Mouse (Mus musculus): Measurements from ENCODE around the gene Nr1h4.
"Not testable (repeated sequence)": the region's sequence is repeated elsewhere in the genome, so short reads cannot be mapped to it uniquely, and the experiment has no call there.

Gene Nr1h4

DNA sequence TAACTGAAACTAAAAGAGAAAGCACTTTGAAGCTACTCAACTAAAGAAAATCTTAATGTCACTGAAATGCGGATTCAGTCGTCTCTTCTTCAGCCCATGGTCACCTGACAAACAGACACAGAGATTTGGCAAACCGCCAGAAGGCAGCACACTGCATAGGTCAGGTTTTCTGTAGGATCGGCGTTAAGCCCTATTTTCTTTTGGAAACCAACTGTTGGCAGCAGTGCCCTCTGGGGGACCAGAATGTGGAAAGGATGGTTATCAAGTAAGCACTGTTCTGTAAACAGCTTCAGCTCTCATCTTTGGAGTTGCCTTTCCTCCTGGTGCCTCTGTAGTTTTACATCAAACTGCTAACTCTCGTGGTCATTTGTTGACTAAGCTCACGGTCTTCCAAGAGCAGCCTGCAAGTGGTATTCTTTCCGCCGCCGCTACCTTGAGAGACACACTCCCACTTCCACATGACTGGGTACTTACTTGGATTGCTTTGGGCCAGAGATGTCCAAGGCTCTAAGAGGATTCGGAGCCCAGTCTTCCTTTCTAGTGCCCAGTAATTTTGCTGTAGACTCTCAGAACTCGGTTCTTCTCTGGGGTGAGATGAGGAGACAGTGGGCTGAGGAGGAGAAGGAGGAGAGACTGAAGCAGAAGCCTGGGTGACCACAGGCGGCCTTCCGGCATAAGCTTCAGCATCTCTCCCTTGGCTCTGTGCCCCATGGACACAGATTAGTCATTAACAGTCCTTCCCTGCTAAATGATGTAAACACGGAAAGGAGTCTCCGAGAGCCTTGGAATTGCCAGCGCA, at the start of gene Nr1h4:
TSS of gene Nr1h4 (minus strand) at position 657 of the 799 bp plus-strand sequence.
- peak; percentile 90 to 96 for DNase-seq (ENCODE audit: inconsistent age in 2 of 2, low spot score in 1 of 2)

DNA sequence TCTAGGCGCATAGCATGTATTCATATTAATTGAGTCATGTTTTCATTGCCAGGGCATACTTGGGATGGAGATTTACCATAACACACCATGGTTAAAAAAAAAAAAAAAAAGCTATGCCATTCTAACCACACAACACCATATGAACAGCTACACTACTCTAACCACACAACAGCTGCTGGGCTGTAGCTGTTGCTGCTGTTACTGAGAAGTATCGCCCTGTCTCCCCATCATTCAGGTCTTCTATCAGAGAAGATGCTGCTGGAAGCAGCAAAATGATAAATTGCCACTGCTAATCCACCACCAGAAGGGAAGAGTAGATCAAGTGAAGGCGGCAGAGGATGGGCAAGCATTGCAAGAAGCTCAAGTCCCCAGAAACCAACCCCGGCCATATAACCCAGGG, 45.4 kb upstream of the Nr1h4 start:
- DNase-seq (ENCODE audit: inconsistent age in 2 of 2, low spot score in 1 of 2): no peak

DNA sequence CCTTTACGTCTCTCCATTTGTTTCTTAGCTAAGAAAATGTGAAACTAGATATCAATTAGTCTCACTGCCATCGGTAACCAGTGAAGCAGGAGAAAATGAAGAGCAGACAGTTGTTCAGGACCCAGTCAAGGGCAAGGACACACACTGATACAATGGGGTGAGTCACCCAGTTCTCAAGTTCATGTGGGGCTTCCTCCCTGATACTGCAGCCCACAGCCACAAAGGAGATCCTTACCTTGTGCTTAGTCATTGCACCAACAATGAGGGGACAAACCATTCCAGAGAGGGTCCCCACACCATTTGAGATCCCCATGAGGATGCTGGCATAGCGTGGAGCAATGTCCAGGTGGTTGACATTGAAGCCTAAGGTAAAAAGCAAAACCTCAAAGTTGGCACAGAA, 44.3 kb upstream of the Nr1h4 start:
- DNase-seq (ENCODE audit: inconsistent age in 2 of 2, low spot score in 1 of 2): peak; percentile 20 to 72

DNA sequence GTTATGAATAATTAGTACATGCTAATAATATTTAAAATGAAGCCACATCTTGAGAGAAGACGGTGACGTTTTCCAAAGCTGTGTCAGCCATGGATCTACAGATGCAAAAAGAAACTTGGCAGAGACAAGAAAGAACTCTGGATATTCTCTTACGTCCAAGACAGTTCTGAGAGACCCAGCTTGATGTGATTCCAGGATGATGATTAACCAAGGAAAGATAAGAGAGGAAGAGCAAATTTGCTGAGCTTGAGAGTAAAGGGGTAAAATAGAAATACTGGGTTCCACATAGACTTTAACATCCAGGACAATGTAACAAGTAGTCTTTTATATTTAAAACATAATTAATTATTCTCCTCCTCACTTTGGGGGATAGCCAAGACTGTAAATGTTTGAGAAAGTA, 40.0 kb upstream of the Nr1h4 start:
- DNase-seq (ENCODE audit: inconsistent age in 2 of 2, low spot score in 1 of 2): no peak

DNA sequence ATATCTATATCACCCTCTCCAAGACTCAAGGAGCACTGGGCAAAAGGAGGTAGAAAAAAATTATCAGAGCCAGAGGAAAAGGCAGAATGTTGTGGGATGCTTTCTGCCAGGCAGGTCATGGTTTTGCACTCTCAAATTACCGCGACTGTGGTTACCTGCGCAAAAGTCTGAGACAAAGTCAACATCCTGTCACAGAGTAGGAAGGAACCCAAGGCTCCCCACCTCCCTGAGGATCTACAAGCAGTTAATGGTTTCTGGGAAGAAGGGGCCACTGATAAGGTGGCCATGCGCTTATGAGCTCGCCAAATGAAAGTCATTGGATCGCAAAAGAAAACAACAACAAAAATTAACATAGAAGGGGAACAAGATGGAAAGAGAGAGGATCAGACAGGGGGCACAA, 39.6 kb upstream of the Nr1h4 start:
- no peak for DNase-seq (ENCODE audit: inconsistent age in 2 of 2, low spot score in 1 of 2)

DNA sequence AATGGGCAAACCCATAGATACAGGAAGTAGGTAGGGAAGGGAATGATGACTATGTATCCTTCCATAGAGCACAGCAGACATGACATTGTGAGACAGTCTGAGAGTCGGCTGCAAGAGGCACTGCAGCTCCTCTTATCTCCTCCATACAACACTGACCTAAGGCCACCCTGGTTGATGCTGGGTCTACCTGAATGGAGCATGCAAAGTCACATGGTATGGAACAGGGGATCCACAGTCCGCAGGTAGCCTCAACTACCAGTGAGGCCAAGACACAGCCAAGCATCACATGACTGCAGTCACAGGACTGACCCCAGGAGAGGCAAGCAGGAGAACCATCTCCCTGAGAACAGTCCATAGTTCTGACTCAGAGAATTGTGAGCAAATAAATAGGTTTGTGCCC, 34.0 kb upstream of the Nr1h4 start:
- DNase-seq (ENCODE audit: inconsistent age in 2 of 2, low spot score in 1 of 2): no peak

DNA sequence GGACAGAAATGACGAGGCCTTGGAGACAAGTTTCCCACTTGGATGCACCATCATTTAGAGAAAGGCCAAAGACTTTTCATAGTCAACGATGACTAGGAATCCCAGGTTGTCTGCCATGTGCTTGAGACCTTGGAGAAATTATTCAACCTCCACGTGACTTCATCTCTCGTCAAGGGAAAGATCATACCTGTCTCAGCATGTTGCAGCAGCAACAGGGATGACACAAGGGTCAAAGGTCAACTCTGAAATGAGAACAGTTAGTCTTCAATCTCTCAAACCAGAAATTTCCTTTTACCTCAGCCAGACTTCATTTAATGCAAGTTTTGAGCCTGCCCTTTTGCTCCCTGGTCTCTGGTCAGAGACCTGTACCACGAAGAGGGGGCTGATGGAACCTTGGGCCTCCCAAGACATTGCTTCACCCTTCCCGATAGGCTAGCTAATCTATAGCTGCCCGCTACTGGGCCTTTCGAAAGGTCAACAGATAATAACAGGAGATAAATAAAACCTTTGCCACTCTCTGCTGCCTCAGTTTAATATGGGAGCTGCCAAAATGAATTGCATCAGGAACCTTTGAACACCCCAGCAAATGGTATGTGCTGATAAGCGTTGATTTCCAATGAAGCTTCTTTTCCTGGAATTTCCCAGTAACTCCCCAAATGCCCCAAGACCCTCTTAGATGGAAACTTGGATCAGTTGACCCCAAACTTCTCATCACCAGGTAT, 32.1 kb upstream of the Nr1h4 start:
- no peak for DNase-seq (ENCODE audit: inconsistent age in 2 of 2, low spot score in 1 of 2)

DNA sequence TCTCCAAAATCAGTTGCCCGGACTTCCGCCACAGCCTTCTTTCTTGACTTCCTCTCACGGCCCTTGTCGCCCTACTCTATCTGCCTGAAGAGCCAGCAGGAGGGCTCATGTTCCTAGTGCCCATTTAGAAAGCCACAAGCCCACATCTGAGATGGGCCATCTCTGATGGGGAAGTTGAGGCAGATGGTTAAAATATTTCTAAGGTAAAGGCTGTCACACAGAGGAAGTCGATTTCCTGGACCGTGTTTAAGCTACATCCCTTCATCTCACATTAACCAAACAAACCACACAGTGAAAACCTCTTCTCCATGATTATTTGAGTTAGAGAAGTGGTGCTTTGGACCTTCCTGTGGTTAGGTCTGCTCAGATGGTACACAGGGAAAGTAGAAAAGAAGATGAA, 28.7 kb upstream of the Nr1h4 start:
- DNase-seq (ENCODE audit: inconsistent age in 2 of 2, low spot score in 1 of 2): no peak

DNA sequence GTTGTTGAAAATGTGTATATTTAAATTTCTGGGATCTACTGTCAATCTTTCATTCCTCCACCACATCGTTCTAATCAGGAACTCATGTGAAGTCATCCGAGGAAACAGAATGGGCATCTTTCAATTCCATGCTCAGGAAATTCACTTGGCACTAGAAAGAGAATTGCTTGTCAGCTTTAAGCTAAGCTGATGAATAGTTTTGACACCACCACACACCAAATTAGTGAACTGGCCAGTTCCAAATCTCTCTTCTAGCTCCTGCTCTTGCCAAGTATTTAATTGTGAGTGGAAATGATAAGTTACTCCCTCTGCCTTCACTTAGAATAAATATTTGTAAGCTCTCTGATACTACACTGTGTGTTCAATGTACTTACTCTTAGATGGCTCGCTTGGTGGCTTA, 26.0 kb upstream of the Nr1h4 start:
- DNase-seq (ENCODE audit: inconsistent age in 2 of 2, low spot score in 1 of 2): no peak

DNA sequence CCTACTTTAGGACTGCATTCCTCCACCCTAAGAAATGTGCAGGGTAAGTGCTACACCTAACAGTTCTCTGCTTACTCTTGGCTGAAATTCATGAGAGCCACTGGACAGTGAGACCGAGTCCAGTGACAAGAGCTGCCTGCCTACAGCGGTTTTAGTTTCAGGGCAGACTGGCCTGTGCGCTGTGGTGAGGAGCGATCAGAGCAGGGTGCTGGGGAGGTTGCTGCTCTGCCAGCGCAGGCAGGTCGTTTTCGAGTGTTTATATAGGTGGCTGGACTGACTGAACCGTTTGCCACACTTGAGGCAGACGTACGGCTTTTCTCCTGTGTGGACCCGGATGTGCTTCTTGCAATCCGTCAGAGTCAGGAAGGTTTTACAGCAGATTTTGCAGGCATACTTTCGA, 21.5 kb upstream of the Nr1h4 start:
- not testable (repeated sequence) for DNase-seq (ENCODE audit: inconsistent age in 2 of 2, low spot score in 1 of 2)

DNA sequence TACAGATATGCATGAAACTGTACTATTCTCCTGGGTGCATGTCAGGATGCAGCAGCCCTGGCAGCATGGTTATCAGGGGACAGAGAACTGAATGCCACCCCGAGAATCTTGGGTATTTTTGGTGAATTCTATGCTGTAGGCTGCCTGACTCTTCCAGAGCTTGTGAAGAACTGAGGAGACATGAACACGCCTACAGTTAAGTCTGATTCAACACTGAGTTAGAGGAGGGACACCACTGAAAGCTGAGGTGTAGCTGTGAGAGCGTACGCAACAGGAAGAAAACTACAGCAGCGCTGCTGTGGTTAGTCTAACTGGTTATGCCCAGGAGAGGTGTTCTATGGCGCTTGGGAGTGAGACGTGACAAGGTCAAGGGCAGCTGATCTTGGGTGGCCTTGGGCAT, 20.5 kb upstream of the Nr1h4 start:
- not testable (repeated sequence) for DNase-seq (ENCODE audit: inconsistent age in 2 of 2, low spot score in 1 of 2)

DNA sequence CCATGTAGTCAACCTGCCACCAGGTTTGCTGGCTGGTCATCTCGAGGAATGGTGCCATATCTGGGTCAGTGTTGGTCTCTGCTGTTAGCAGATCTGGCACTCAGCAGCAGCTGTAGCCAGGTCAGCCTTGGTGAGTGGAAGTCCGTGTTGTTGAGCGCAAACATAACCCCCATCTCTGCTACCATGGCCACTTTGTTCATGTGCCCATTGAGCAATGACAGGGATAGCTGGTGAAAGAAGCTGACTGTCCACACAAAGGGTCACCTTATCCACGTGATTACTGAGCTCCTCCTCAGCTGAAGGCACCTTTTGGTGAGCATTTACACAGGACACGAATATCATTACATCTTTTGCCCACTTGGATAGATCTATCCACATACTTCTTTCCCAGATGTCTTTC, 19.6 kb upstream of the Nr1h4 start:
- DNase-seq (ENCODE audit: inconsistent age in 2 of 2, low spot score in 1 of 2): no peak

DNA sequence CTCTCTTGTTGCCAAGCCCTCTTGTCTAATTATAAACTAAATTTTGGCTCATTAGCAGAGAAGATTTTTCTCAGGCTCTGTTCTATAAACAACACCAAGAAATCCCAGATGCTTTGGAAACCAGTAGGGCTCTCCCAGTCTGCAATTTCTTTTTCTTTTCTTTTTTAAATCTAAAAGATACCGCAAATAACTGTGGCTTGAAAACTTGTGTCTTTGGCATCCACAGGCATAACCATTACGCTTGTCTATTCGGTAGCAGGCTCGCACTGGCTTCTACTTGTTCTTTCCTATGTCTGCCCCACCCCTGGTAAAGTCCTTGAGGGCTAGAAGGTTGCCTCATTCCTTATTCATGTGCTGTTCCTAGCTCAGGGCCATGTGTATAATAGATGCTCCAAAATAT, 18.3 kb upstream of the Nr1h4 start:
- peak; percentile 44 to 52 for DNase-seq (ENCODE audit: inconsistent age in 2 of 2, low spot score in 1 of 2)

DNA sequence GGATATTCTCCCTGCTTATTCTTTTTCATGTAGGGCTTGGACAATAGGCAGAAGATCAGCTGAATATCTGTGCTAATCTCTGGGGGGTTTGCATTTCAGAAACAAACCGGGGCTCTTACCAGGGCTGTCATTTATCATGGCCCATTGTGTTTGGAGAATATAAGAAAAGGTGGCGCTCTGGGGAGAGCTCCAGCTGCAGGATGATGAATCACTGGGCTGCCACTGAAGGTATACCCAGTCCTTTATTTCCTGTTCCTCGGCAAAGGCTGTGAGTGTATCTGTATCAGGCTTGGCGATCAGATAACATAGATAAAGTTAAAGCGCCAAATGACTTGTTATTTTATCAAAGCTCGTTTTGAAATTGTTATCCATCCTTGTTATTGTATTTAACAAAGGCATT, 14.6 kb upstream of the Nr1h4 start:
- DNase-seq (ENCODE audit: inconsistent age in 2 of 2, low spot score in 1 of 2): no peak

DNA sequence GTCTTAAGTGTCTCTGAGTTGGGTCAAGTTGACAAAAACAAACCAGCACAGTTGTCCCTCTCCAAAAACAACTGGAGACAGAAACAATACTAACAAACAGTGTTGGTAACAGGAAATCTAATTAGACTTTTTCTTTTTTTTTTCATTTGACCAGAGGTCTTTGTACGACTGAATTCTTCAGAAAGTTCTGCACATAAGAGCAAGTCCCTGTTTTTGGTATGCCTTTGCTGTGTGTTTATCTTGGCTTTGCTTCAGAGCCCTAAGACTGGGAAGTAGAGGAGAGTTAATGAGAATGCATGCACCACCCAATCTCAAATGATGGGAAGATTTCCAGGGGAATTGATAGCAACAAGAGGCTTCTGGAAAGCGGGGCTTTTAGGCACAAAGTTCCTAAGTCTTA, 13.6 kb upstream of the Nr1h4 start:
- no peak for DNase-seq (ENCODE audit: inconsistent age in 2 of 2, low spot score in 1 of 2)

DNA sequence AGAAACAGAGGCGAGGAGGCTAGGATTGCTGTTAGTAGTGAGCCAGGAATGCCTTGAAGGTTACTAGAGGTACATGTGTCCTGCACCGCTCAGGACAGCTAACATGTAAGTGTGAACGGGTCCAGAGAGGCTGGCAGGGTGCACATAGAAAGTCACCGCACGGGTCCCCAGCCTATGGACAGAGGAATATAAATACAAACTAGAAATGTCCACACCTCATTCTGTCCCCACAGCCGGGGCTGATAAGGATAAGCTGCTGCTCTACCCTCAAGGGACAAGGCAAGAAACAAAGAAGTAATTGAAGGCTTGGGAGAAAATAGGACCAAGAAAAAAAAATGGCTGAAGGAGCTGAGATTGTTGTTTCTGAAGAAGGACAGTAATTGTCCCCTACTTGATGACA, 10.5 kb upstream of the Nr1h4 start:
- DNase-seq (ENCODE audit: inconsistent age in 2 of 2, low spot score in 1 of 2): no peak

DNA sequence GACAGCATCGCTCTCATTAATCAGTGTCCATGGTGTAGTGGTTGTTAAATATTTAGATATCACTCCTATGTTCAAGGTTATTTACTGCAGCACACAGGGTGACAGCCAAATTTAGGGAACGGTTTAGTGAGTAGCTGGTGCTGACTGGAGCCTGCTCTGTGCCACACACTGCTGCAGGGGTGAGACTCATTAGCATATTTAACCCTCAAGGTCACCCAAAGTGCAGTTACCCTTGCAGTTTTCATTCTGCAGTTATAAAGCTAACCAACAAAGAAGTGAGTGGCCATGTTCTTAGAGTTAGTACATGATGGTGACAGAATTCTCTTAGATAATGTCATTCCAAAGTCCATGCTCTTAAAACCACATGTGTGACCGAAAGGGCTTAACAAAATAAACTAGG, 8.9 kb upstream of the Nr1h4 start:
- no peak for DNase-seq (ENCODE audit: inconsistent age in 2 of 2, low spot score in 1 of 2)

DNA sequence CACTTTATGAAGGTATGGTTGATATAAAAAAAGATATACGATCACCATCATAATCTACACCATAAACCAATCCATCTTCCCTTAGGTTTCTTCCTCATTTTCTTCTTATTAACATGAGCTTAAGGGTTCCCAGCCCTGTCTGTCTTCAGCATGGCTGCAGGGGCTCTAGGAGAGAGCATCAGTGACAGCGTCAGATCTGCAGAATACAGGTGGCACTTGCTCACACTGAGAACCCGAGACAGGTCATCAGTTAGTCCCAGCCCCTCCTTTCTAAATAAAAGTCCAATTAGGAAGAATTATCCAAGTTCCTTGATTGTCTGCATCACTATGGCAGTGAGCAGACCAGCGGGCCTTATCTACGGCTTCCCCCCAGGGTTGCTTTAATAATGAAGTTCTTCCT, 934 bp downstream of the Nr1h4 start:
- DNase-seq (ENCODE audit: inconsistent age in 2 of 2, low spot score in 1 of 2): no peak

DNA sequence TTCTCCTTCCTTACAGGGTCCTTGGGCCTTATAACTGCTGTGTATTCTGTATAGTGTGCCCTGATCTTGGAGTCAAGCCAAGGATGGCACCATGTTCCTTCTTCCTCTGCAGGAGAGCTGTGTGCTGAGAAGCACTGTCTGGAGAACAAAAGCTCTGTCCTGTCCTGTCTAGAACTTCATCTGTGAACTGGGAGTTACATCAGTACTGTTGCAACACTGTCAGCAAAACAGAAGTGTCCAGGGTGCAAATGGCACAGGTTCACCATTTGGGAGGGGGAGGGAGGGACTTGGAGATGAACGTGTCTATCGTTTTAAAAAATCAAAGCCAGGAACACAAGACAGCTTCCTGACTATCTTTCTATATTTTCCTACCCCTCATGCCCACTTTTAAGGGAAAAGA, 1.4 kb downstream of the Nr1h4 start:
- DNase-seq (ENCODE audit: inconsistent age in 2 of 2, low spot score in 1 of 2): peak; percentile 23 to 72

DNA sequence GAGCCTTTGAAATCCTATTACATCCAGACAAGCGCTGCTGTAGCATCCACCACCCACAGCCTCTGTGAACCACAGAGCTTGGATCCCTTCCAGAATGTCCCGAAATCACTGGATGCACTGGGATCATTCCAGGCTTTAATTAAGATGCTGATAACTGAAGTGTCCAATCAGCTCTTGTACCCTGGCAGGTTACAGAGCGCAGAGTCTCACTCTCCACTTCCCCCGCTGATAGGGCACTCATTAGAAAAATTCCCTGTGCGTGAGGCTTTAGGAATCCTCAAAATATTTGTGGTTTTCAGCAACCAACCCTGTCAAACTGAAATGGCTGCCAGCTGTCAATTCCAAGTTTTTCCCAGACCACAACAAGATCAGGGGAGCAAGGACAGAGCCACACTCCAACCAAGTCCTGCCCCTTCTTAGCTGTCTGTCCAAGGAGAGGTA, 2.2 kb downstream of the Nr1h4 start:
- peak; percentile 29 to 46 for DNase-seq (ENCODE audit: inconsistent age in 2 of 2, low spot score in 1 of 2)

DNA sequence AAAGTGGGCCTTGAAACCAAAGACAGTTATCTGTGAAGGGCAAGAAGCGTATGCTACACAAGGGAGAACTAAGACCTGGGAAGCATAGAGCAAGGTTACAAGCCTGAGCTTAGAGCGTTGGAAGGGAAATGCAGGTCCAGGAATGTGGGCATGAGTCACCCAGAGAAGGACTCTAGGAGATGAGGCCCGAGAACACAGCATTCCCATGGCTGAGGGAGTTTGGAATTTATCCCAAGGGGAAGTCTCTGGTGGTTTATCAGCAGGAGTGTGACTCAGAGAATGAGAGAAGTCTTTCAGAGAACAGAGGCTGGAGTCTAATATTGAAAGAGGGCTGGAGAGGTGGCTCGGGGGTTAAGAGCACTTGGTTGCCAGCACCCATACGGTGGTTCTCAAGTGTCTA, 6.3 kb downstream of the Nr1h4 start:
- DNase-seq (ENCODE audit: inconsistent age in 2 of 2, low spot score in 1 of 2): peak; percentile 87 to 91

DNA sequence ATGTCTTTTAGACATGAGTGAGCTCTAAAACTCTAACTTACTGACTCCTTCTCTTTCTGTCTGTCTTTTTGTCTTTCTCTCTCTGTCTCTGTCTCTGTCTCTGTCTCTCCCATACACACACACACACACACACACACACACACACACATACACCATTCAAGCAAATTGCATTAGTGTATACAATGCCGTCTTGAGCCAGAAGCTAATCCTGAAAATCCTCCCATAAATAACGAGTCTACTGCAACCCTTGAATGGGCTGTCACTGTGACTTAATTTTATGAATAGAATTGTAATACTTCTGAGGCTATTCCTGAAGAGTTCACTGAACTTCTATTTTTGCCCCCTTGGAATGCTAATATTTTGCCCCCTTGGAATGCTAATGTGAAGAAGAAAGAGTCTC, 7.6 kb downstream of the Nr1h4 start:
- DNase-seq (ENCODE audit: inconsistent age in 2 of 2, low spot score in 1 of 2): no peak

DNA sequence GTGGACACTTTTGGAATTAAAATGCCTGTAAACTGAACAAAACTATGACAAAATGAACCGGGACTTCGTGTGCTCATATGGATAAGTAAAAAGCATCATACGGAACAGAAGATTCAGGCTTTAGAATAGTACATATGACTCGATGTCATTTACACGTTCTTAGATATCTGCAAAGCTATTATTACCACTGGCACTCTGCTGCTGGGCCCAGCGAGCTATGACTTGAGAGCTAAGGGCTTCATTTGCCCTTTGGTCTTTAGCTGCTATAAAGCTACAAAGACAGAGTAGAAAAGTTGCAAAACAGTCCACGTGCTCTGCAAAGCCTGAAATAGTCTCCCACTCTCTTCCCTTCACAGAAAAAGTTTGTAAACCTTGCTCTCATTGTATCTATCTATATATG, 10.9 kb downstream of the Nr1h4 start:
- DNase-seq (ENCODE audit: inconsistent age in 2 of 2, low spot score in 1 of 2): no peak

All from adrenal gland, adult (tissue).